Mouse (Mus musculus) adrenal gland, postnatal 4 days (tissue): ENCODE data around the gene Cyth4. TPM values are rescaled to one million over a fixed set of nuclear protein-coding genes. Genes with fewer than 3 reads are reported as not detected.
A peak's percentile ranks its signal among the peaks of the same experiment; 100 is the strongest.

Source experiments
- DNase-seq, 2 experiments: peaks; one replicate each; pipeline ENCODE4 v3.0.0; 2021 to 2022; ENCODE audit warnings: low spot score in 2 of 2, mixed read lengths in 2 of 2
- total RNA-seq, 2 experiments: library from RNA; stranded (reverse); gene quantifications; 2 replicates each; pipeline ENCODE4 v1.2.3; 2021

Gene Cyth4
- total RNA-seq, 2 experiments from 2014 or later: 8.2 to 9.5 TPM

DNA sequence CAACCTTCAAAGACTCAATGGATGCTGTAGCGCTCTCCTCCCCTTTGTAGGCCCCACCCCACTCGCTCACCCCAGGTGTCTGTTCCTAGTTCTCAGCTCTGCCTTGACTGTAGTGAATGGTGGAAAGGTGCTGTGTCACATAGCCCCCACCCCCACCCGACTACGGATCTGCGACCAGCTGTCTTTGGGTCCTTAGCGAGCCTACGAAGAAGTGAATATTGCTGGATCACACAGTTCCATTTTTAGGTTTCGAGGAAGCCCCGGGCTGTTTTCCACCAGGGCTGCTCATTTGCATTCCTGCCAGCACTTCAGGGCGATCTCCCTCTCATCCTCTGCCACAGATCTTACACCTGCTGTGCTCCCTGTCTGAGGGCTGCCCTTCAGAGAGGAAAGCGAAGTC, 13.5 kb upstream of the Cyth4 start:
- no peak for DNase-seq

GRCm38 (mm10) chr15:78585404-78585803, 11.4 kb upstream of the Cyth4 start:
- DNase-seq: no peak

- DNase-seq: peak; percentile 76
Measured at GRCm38 (mm10) chr15:78587050-78587994, 9.5 kb upstream of the Cyth4 start.

DNA sequence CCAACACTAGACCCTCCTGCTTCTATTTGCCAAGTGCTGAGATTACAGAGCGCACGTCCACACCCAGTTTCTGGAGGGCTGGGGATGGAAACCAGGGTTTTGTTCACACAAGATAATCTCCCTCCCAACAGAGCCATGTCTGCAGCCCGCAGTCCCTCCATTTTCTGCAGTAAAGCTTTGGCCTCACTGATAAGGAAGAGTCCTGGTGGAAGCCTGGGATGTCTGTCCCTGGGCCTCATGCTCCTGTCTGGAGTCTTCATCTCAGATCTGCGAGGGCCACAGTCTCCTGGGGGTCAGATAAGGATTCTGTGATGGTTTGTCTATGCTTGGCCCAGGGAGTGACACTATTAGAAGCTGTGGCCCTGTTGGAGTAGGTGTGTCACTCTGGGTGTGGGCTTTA, 8.8 kb upstream of the Cyth4 start:
- no peak for DNase-seq

DNA sequence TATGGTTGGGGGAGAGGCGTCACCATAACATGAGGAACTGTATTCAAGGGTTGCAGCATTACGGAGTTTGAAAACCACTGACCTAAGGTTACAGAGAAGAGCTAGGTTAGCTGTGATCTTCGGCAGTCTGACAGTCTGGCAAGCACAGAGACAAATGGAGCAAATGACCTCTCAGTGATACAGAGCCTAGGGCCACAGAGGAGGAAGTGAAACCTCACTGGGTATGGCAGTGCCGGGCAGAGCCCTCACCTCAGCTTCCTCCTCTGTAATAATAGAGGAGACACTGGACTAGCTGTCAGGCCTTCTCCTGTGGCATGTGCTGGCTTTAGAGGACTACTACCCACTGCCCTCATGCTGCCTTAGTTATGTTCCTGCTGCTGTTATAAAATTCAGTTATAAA, 7.9 kb upstream of the Cyth4 start:
- no peak for DNase-seq

- DNase-seq: no peak
Measured at GRCm38 (mm10) chr15:78589936-78590335, 6.9 kb upstream of the Cyth4 start.

DNA sequence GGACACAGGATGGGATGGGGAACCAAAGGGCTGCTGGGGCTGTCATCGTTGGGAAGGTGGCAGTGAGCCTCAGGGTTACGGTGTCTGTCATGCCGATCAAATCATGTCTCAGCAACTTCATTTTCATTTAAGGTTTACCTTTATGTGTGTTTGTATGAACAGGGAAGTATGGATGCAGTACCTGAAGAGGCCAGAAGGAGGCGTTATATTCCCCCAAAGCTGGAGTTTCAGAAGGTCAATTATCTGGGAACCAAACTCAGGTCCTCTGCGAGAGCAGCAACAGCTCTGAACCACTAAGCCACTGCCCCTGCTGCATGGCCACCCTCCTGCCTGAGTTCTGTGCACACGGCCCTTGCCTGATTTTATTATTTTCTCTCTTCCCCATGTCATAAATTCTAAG, 6.1 kb upstream of the Cyth4 start:
- no peak for DNase-seq

DNA sequence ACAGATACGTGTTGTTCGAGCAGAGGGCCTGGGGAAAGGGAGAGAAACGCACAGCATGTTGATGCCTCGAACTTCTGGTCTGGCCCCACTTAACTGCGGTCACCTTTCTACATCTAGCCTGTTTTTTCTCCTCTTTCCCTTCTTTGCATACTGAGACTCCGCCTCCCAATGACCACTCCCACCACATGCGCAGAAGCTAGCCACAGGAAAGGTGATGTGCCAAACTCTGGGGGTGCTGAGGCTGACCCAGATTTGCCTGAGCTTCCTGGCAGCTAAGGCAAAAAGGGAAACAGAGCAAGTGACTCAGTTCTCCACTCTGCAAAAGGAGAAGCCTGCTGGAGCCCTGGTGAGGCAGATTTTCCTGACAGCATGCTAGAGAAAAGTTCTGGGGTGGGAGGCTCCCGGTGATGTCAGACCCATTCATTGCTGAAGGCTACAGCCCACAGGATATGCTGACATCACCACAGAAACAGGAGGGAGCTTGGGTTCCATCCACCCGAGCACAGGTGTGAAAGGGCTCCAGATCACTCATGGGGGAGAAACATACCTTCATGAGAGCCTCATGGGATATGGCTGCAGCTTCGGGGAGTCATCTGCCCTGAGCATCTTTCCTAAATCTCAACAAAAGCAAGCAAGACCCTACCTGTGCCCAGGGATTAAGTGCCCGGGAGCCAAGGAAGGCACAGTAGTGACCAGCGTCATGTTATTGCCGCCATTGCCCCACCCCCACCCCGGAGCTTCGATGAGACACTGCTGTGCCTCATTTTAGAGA, 5.0 kb upstream of the Cyth4 start:
- no peak for DNase-seq

DNA sequence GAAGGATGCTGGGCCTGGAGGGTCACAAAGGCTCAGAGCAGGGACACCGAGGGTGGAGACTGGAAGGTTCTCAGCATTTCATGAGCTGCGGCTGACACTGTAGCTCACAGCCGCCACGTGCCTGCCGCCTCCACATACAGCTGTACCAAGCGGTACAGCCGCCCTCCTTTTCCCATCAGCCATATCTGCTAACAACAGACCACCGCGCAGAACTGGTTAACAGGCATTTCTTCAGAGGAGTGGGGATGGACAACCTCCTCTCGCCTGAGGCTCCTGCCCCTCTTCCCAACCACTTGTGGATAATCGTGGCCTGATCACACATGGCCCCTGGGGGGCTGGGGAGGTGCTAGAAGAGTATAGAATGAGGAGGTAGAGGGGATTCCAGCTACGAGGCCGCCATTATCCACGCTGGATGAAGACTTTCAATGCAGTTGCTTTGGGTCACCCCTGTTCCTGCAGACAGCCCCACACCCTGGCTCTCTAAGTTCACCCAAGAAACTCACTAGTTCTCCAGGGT, 4.3 kb upstream of the Cyth4 start:
- no peak for DNase-seq

DNA sequence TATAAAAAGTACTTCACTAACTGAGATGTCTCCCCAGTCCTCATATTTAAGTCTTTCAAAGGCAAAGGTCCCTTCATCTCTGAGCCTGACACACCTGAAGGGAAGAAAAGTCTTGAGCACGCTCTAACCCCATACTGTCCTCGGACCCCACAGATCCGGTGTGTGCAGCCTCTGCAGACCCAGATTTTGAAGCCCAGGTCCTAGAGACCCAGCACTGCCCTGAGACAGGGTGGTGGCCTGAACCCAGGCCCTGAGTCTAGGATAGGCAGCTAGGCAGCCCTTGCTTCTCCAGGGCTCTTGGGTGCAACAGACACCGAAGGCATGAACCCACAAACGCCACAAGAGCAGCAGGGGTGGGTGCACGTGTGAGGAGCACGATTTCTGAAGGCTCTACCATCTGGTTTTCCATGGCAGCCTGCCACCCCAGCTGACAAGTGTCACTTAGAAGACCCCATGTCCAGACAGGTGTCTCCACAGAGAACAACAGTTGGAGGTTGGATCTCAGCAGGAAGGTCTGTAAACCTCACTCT, 2.9 kb upstream of the Cyth4 start:
- no peak for DNase-seq

- DNase-seq: no peak
Measured at GRCm38 (mm10) chr15:78594831-78595230, 2.0 kb upstream of the Cyth4 start.

GRCm38 (mm10) chr15:78595468-78595867, 1.4 kb upstream of the Cyth4 start:
- DNase-seq: no peak

DNA sequence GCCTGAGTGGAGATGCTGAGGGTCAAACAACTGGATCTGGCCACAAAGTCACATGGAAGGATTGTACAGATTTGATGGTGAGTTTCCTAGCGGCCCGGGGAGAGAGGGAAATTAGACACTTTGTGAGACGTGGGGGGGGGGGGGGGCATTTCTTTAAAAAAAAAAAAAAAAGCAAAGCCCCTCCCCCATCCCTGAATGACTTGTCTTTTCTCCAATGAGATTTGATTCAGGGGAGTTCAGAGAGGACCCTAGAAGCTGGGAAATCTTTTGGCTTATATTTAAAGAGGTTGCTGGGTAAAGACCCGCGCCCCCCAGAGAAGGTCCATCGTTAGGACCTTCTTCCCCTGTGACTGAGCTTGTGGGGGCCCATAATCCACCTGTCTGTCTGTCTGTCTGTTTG, 343 bp upstream of the Cyth4 start:
- DNase-seq: no peak

- no peak for DNase-seq
Measured at GRCm38 (mm10) chr15:78597729-78598128, 882 bp downstream of the Cyth4 start.

DNA sequence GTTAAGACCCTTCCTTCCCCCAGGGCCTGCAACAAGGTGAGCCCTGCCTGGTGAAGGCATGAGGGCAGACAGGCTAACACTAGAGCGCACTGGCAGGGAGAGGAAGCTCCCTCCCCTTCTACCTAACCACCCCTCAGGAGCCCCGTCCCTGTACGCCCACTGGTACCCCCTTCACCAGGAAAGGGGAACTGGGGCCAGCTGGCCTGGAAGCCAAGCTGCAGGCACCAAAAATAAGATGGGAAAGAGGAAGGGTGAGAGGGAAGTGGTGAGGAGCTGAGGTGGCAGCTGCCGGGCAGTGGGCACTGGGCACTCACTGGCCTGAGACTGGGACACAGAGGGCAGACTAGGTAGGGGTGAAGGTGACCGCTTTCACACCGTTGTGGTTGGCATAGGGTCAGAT, 2.3 kb downstream of the Cyth4 start:
- no peak for DNase-seq

GRCm38 (mm10) chr15:78599529-78600193, 2.8 kb downstream of the Cyth4 start:
- no peak for DNase-seq

DNA sequence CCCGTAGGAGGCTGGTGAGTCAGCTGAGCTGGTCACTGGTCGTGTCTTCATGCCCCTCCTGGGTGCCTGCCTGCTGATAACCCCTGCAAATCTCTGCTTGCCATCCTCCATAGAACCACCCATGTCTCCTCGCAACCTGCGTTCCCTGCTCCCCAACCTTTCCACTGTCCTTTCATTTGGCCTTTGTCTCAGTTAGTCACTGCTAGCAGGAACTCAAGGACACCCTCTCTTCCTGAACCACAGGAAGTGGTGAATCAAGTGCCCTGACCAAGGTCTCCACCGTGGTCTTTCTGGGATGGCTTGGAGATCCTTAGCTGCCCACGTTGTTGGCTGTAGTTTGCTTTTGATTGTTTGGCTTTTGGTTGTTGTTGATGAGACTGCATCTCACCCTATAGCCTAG, 4.3 kb downstream of the Cyth4 start:
- no peak for DNase-seq

- DNase-seq: no peak
Measured at GRCm38 (mm10) chr15:78604255-78604654, 7.4 kb downstream of the Cyth4 start.

DNA sequence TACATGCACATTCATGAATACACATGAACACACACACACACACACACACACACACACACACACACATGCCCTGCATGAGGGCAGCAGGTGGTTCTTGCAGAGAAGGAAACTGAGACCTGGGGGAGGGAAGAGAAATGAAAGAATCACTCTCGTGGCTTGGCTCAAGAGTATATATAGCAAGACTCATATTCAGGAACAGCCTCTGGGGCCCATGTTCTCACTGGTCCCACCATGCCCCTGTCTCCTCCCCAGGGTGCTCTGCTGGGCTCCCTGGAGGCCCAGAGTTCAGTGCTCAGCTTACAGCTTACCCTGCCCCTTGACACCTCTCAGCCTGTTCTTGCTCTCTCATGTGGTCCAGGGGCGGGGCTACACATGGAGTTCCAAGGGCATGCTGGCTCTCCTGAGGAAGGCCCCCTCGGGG, 8.5 kb downstream of the Cyth4 start:
- no peak for DNase-seq

DNA sequence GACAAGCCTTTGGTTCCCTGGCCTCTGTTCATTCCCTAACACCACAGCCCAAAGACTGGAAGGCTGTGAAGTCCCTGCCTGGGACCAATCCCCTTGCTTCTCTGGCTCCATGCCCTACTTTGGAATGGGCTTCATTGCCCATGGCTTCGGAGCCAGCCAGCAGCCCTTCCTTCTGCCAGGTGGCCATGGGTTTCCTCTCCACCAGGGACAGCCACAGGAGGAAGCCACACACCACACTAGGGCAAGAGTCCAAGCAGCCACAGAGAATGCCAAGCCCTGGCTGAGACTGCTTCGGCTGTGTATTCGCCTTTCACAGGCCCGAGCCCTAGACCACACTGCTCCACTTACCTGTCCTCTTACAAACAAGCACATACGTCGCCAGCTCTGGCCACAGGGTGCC, 9.2 kb downstream of the Cyth4 start:
- no peak for DNase-seq

- DNase-seq: no peak
Measured at GRCm38 (mm10) chr15:78607463-78607862, 10.6 kb downstream of the Cyth4 start.
